Mouse (Mus musculus) forebrain, embryonic 15.5 days (tissue): ENCODE data around the gene Krtap1-3. TPM values are rescaled to one million over a fixed set of nuclear protein-coding genes. Genes with fewer than 3 reads are reported as not detected.

Experiments
- ATAC-seq: fragments of 200-750 bp; cut with Nextera tagmentation; replicated peaks from 2 replicates; pipeline ENCODE4 v1.8.0; 2017; ENCODE audit warnings: mild to moderate bottlenecking, moderate TSS enrichment, moderate library complexity
- H3K27ac ChIP-seq: fragments of 300-500 bp; sonication (generic); replicated peaks from 2 replicates; pipeline ENCODE4 v1.5.1; 2015; ENCODE audit warnings: mild to moderate bottlenecking, inconsistent platforms
- H3K27me3 ChIP-seq: fragments of 300-500 bp; sonication (generic); 2 replicates; pipeline ENCODE4 v1.6.1; 2015; ENCODE audit warnings: inconsistent platforms
- H3K36me3 ChIP-seq: fragments of 300-500 bp; sonication (generic); 2 replicates; pipeline ENCODE4 v1.6.1; 2015; ENCODE audit warnings: mild to moderate bottlenecking, inconsistent platforms
- H3K4me1 ChIP-seq: fragments of 300-500 bp; sonication (generic); 2 replicates; pipeline ENCODE4 v1.6.1; 2015; ENCODE audit warnings: inconsistent platforms
- H3K4me2 ChIP-seq: fragments of 300-500 bp; sonication (generic); replicated peaks from 2 replicates; pipeline ENCODE4 v1.6.1; 2015; ENCODE audit warnings: mild to moderate bottlenecking, inconsistent platforms
- H3K4me3 ChIP-seq: fragments of 300-500 bp; sonication (generic); 2 replicates; pipeline ENCODE4 v1.5.1; 2015; ENCODE audit warnings: mild to moderate bottlenecking, inconsistent platforms
- H3K9ac ChIP-seq: fragments of 300-500 bp; sonication (generic); replicated peaks from 2 replicates; pipeline ENCODE4 v1.6.1; 2015; ENCODE audit warnings: mild to moderate bottlenecking, inconsistent platforms
- H3K9me3 ChIP-seq: fragments of 300-500 bp; sonication (generic); 2 replicates; pipeline ENCODE4 v1.6.1; 2016; ENCODE audit warnings: inconsistent platforms
- WGBS: fragments of 180-500 bp; shearing (Covaris S2); methylation state at CpG from one replicate; pipeline ENCODE4 v1.1.7; 2015; ENCODE audit warnings: mixed read lengths; 5-methylcytosine and 5-hydroxymethylcytosine counted together
- polyA plus RNA-seq: library from polyadenylated mRNA; unstranded; fragments of >200 nt; fragmentation: Nextera tagmentation; extraction: Ambion mirVana; gene quantifications from 2 replicates; pipeline ENCODE4 v1.2.1, GENCODE M21; 2015

Gene Krtap1-3
- polyA plus RNA-seq, 1 experiment from 2014 or later, result not detected

DNA sequence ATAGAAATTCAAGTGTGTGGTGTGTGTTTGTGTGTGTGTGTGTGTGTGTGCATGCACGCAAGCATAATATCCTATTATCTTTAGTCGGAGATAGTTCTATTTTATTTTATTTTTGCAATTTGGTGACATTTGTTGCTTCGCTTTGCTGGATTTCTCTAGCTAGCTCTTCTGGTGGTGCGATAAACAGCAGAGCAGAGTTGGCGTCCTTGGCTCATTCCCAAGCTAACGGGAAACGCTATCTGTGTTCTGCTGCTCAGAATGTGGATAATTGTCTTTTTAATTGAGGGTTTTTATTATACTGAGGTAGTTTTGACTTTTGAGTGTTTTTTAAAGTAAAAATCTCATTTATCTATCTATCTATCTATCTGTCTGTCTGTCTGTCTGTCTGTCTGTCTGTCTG, 6.0 kb downstream of the Krtap1-3 start:
- Histone ChIP-seq H3K9me3 (no peaks in the 10 kb centered on the region), H3K36me3 (no peaks in the 10 kb centered on the region), H3K4me2 (no peak overlapping the region), H3K4me1 (no peaks in the 10 kb centered on the region), H3K4me3 (no peak overlapping the region), H3K27ac (no peak overlapping the region), H3K9ac (no peak overlapping the region), H3K27me3 (no peaks in the 10 kb centered on the region)
- ATAC-seq, result no peak
- 77% methylated on average over 7 of the region's 7 CpGs for WGBS

DNA sequence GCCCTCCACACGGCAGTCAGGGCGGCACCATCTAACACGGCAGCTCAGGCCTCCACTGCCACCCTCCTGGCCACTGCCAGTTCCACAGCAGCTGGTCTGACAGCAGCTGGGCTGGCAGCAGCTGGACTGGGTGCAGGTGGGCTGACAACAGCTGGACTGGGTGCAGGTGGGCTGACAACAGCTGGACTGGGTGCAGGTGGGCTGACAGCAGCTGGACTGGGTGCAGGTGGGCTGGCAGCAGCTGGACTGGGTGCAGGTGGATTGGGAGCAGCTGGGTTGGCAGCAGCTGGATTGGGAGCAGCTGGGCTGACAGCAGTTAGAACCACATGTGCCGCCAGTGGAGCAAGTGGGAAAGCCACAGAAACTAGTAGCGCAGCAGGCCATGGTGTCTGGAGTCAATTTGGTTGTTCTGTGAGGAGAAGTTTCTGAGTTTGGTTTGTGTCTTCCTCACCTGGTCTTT, 7.9 kb downstream of the Krtap1-3 start, which contains the start of gene Krtap1-4:
TSS of gene Krtap1-4 (minus strand) at position 410 of the 460 bp plus-strand sequence.
- 82% methylated on average over 5 of the region's 5 CpGs for WGBS
- Histone ChIP-seq H3K36me3 (no peaks in the 10 kb centered on the region), H3K27ac (no peak within 1 kb of the TSS), H3K4me3 (no peak within 1 kb of the TSS), H3K4me2 (no peak within 1 kb of the TSS), H3K9ac (no peak within 1 kb of the TSS), H3K27me3 (no peaks in the 10 kb centered on the region), H3K9me3 (no peaks in the 10 kb centered on the region), H3K4me1 (no peaks in the 10 kb centered on the region)
- ATAC-seq, result no peak

DNA sequence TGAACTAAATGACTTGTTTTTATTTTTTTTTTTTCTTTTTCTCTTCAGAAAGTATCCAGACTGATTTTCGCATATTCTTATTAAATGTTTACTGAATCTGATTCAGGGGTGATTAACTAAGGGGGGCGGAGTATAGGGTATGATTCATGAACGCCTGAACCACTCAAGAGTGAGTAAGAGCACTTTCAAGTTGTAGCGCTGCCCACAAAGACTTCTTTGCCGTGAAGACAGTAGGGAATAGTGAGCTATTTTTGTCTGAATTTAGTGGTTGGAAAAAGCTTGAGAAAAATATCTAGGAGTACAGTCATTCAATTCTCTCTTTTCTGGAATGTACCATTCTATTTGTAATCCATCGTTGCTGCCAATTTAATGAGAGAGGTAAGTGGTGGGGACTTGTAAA, 9.6 kb downstream of the Krtap1-3 start:
- Histone ChIP-seq H3K36me3 (no peaks in the 10 kb centered on the region), H3K9me3 (no peaks in the 10 kb centered on the region), H3K4me1 (no peaks in the 10 kb centered on the region), H3K4me2 (no peak overlapping the region), H3K27me3 (no peaks in the 10 kb centered on the region), H3K27ac (no peak overlapping the region), H3K9ac (no peak overlapping the region), H3K4me3 (no peak overlapping the region)
- ATAC-seq, result no peak
- WGBS, result 66% methylated on average over 6 of the region's 6 CpGs

DNA sequence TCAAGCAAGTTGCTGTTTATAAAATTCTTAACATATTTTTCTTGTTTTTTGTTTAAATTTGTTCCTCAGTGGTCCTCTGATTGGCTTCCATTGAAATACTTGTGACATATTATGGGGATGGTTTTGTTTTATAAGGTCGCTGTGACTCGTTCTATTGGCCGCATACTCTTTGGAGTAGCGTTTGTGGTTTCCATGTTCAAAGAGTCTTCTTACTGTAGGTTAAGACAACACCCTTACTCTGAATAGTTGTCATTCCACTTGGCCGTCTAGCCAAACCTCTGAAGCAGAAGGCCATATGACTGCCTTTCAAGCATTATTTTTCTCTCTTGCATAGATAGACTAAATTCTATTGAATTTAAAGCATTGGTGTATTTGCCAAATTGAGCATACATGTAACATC, 10.1 kb downstream of the Krtap1-3 start:
- no peak overlapping the region for H3K27ac ChIP-seq
- H3K4me1 ChIP-seq, result no peaks in the 10 kb centered on the region
- no peaks in the 10 kb centered on the region for H3K27me3 ChIP-seq
- WGBS, result 90% methylated on average over 5 of the region's 5 CpGs
- H3K36me3 ChIP-seq, result no peaks in the 10 kb centered on the region
- H3K9me3 ChIP-seq, result no peaks in the 10 kb centered on the region
- H3K9ac ChIP-seq, result no peak overlapping the region
- no peak overlapping the region for H3K4me3 ChIP-seq
- H3K4me2 ChIP-seq, result no peak overlapping the region
- no peak for ATAC-seq

DNA sequence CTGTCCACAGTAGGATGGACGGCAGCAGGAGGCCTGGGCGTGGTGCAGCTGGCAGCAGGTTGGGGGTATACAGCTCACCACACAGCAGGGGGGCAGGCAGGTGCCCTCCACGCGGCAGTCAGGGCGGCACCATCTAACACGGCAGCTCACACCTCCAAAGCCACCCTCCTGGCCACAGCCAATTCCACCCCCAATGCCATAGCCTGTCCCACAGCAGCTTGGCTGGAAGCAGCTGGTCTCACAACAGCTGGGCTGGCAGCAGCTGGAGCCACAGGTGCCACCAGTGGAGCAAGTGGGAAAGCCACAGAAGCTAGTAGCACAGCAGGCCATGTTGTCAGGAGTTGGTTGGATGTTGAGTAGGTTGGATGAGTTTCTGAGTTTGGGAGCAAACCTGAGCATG, 10.5 kb downstream of the Krtap1-3 start, which contains the start of gene Krtap1-5:
TSS of gene Krtap1-5 (minus strand) at position 381 of the 400 bp plus-strand sequence.
- WGBS, result 85% methylated on average over 6 of the region's 6 CpGs
- Histone ChIP-seq H3K4me1 (no peaks in the 10 kb centered on the region), H3K27me3 (no peaks in the 10 kb centered on the region), H3K4me3 (no peak within 1 kb of the TSS), H3K27ac (no peak within 1 kb of the TSS), H3K36me3 (no peaks in the 10 kb centered on the region), H3K9ac (no peak within 1 kb of the TSS), H3K9me3 (no peaks in the 10 kb centered on the region), H3K4me2 (no peak within 1 kb of the TSS)
- ATAC-seq, result no peak

DNA sequence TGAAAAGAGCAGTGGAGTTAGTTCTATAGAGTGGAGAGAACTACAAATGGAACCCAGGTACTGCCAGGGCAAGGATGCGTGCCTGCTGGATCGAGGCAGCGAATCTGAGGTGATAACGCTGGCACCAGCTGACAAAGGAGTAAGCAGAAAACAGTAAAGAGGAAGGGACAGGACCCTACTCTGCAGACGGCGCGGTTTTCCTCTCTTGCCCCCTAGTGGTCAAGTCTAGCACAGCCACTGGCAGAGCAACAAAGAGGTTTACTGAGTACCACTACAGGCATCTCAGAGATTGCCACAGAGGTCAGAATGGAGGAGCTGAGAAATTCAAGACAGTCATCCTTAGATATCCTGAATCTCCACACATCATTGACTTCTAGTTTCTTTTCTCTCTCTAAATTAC, 17.0 kb downstream of the Krtap1-3 start:
- Histone ChIP-seq H3K4me2 (peak overlapping the region; percentile 23), H3K36me3 (no peaks in the 10 kb centered on the region), H3K4me3 (0 out of 2 replicates have a peak overlapping the region, but pooled peaks have one; percentile 8), H3K4me1 (no peaks in the 10 kb centered on the region), H3K27ac (no peak overlapping the region), H3K27me3 (no peaks in the 10 kb centered on the region), H3K9ac (no peak overlapping the region), H3K9me3 (no peaks in the 10 kb centered on the region)
- ATAC-seq, result peak; percentile 60
- 2% methylated on average over 7 of the region's 7 CpGs for whole genome bisulfite sequencing

DNA sequence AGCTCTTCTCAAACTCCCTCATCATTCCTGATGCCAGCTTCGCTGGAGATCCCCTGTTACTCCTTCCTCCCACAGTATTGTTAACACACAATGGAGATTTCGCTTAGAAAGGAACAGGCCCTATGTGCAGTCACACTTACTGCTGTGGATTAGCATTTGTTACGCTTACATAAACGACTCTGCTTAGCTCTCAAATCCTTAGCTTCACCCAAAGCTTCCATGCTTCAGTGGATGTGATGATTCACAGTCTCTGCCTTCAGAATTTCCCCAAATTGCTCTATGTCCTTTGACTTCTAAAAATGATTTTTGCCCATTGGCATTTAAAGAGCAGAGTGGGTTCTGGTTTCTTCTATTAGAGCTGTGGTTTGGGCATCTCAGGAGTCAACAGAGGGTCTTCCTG, 18.0 kb downstream of the Krtap1-3 start:
- Histone ChIP-seq H3K27me3 (no peaks in the 10 kb centered on the region), H3K4me2 (no peak overlapping the region), H3K4me1 (no peaks in the 10 kb centered on the region), H3K36me3 (no peaks in the 10 kb centered on the region), H3K4me3 (no peak overlapping the region), H3K9ac (no peak overlapping the region), H3K9me3 (no peaks in the 10 kb centered on the region), H3K27ac (no peak overlapping the region)
- no peak for ATAC-seq
- 20% methylated on average over 4 of the region's 4 CpGs for WGBS

DNA sequence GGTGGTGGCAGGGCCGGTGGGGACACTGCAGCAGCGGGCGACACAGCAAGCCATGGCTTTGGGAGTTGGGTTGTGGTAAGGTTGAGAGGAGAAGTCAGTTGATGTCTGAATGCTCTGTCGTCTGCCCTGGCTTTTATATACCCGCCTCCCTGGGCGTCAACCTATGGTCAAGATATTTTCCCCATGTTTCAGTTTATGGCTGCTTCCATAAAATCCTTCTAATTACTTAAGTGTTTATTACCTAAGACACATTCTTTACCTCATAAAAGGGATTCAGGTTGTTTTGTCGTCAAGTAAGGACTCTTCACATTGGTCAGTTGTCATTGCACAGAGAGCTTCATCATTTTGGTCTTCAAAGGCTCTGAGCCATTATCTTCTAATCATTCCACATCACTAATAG, 24.6 kb downstream of the Krtap1-3 start, which contains the start of gene Krtap3-1:
TSS of gene Krtap3-1 (minus strand) at position 101 of the 400 bp plus-strand sequence.
- Histone ChIP-seq H3K9me3 (no peaks in the 10 kb centered on the region), H3K4me2 (no peak within 1 kb of the TSS), H3K9ac (no peak within 1 kb of the TSS), H3K4me1 (no peaks in the 10 kb centered on the region), H3K4me3 (no peak within 1 kb of the TSS), H3K27ac (no peak within 1 kb of the TSS), H3K36me3 (no peaks in the 10 kb centered on the region), H3K27me3 (no peaks in the 10 kb centered on the region)
- ATAC-seq, result no peak
- 95% methylated on average over 7 of the region's 7 CpGs for WGBS

DNA sequence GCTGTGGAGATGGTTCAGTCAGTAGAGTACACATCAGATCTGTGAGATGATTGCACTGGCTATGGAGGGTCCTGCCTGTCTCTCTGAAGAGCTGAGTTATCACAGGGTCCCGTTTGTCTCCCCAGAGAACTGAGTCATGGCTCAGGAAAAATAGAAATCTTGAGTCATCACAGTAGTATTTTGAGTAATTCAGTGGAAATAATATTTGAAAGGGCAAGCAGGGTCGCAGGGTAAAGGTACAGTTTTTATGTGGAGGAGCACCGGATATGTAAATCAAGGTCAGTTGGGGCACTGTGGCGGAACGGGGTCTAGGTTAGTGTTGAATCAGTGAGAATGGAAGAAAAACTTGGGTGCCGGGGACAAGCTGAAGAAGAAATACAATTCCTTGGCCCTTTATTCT, 28.6 kb downstream of the Krtap1-3 start:
- 84% methylated on average over 6 of the region's 6 CpGs for WGBS
- no peak for ATAC-seq

DNA sequence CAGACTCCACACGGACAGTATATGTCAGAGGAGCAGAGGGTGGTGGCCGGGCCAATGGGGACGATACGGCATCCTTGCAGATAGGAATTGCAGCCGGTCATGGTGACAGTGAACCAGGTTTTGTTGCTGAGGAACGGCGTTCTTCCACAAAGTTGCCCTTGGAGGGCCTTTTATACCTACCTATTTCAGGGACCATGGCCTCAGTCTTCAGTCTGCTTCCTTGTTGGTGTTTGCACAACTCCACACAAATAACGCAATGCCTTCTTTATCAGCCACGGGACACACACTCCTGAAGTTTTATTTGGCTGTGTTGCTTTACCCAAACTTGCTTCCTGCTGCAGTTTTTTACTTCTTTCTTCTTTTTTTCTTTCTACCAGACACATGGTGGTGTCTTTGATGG, 31.8 kb downstream of the Krtap1-3 start, which contains the start of gene Gm11939:
TSS of gene Gm11939 (minus strand) at position 101 of the 400 bp plus-strand sequence.
- no peaks in the 10 kb centered on the region for H3K27me3 ChIP-seq
- ATAC-seq, result no peak
- 94% methylated on average over 9 of the region's 9 CpGs for whole genome bisulfite sequencing
- no peaks in the 10 kb centered on the region for H3K36me3 ChIP-seq
- H3K9ac ChIP-seq, result no peak within 1 kb of the TSS
- H3K4me1 ChIP-seq, result no peaks in the 10 kb centered on the region
- no peak within 1 kb of the TSS for H3K4me3 ChIP-seq
- no peak within 1 kb of the TSS for H3K27ac ChIP-seq
- no peaks in the 10 kb centered on the region for H3K9me3 ChIP-seq
- no peak within 1 kb of the TSS for H3K4me2 ChIP-seq

More for the DNA sequence above, 28.6 kb downstream of the Krtap1-3 start:
- Histone ChIP-seq H3K27me3 (no peaks in the 10 kb centered on the region), H3K36me3 (no peaks in the 10 kb centered on the region), H3K4me3 (no peak overlapping the region), H3K9ac (no peak overlapping the region), H3K4me1 (no peaks in the 10 kb centered on the region), H3K27ac (no peak overlapping the region), H3K9me3 (no peaks in the 10 kb centered on the region), H3K4me2 (no peak overlapping the region)

DNA sequence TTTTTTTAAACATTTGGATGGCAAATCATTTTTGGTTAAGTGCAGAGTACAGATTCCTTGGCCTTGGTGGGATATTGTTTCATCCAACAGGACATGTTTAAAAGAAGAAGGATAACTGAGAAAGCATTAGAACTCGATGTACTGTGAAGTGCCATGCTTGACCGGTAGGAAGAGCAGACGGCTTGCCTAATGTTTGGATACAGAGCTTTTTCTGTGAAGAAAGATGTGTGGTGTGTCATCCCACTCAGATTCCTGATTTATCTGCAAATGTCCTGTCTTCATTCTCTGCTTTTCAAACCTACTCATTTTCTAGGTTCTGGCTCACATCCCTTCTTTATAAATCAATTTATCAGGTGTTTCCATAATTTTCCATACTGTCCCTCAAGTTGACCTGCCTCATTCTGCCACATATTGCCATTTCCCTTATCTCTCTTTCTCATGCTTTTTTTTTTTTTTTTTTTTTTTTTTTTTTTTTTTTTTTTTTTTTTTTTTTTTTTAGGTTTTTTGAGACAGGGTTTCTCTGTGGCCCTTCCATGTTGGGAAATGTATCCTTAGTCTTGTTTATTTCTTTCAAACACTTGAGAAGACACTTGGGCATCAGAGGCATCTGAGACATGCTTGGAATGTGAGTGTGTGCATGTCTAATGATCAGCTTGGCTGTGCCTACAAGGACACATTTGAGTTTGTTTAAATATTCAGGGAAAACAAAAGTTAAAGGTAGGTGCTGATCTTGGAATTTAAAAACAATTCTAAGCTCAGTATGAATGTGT, 33.0 kb downstream of the Krtap1-3 start:
- WGBS, result 83% methylated on average over 3 of the region's 3 CpGs
- H3K4me3 ChIP-seq, result no peak overlapping the region
- H3K4me1 ChIP-seq, result no peaks in the 10 kb centered on the region
- no peak overlapping the region for H3K4me2 ChIP-seq
- no peak for ATAC-seq
- H3K9me3 ChIP-seq, result no peaks in the 10 kb centered on the region
- no peaks in the 10 kb centered on the region for H3K27me3 ChIP-seq
- H3K9ac ChIP-seq, result no peak overlapping the region
- no peaks in the 10 kb centered on the region for H3K36me3 ChIP-seq
- no peak overlapping the region for H3K27ac ChIP-seq

DNA sequence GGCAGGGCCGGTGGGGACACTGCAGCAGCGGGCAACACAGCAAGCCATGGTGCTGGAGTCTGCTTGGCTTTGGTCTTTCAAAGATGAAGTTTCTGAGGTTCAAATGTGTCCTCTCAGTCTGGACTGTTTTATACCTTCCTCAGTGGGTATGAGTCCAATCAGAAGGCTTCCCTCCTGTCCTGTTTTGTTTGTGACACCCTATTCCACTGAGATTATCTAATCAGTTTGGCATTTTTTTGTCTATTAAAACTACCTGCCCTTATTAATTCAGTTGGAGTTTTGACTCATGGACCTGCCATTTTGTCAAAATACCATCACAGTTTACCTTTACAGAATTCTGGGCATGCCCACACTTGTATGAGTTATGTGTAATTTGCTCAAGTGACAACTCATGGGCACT, 34.4 kb downstream of the Krtap1-3 start, which contains the start of gene Krtap3-2:
TSS of gene Krtap3-2 (minus strand) at position 101 of the 400 bp plus-strand sequence.
- H3K27me3 ChIP-seq, result no peaks in the 10 kb centered on the region
- no peaks in the 10 kb centered on the region for H3K4me1 ChIP-seq
- no peak within 1 kb of the TSS for H3K9ac ChIP-seq
- H3K27ac ChIP-seq, result no peak within 1 kb of the TSS
- no peak within 1 kb of the TSS for H3K4me2 ChIP-seq
- no peaks in the 10 kb centered on the region for H3K36me3 ChIP-seq
- no peak for ATAC-seq
- WGBS, result 96% methylated on average over 2 of the region's 2 CpGs
- H3K9me3 ChIP-seq, result no peaks in the 10 kb centered on the region
- H3K4me3 ChIP-seq, result no peak within 1 kb of the TSS
